Mouse (Mus musculus): ENCODE measurements at regions not wholly inside any gene's neighbourhood (a gene's known extent, or its start where the extent isn't known, plus 50 kb on each side); places are given as distances from the start of the nearest gene placed in this dataset.

DNA sequence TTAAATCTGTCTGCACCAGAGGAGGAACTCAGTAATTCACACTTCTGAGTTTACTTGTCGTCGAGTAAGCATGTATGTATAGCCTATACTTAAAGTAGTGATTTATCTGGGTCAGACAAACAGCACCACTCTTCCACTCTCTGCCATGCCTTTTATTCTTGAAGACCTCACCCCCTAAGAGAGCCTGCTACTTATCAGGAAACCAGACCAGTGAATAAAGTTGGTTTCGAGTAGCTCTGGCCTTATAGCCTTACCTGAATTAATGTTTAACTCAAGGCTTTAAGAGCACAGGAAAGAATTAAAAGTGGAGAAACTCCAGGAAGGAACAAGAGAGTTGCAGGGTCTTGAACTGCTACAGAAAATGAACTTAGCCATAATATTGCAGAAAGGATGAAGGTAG, 398.1 kb downstream of the Lmo4 start:
- no peak for DNase-seq (ENCODE audit: low spot score)

DNA sequence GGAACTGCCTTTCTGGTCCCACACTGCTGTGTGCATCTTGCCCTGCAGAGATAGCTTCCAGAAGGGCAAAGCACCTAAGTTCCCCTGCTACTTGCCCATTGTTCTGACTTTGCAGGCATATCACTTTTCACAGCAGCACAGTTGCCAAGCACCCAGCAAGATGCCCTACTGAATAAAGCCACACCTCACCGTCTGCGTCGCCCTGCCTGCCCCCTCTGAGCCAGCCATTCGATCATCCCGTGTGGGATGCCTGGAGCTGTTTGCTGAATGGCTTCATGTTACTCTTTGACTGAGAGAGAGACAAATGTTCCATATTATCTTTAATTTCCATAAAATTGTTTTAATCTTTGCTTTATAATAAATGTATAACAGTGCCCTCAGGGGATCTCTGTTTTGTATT, 407.2 kb downstream of the Lmo4 start:
- DNase-seq (ENCODE audit: low spot score) = no peak

DNA sequence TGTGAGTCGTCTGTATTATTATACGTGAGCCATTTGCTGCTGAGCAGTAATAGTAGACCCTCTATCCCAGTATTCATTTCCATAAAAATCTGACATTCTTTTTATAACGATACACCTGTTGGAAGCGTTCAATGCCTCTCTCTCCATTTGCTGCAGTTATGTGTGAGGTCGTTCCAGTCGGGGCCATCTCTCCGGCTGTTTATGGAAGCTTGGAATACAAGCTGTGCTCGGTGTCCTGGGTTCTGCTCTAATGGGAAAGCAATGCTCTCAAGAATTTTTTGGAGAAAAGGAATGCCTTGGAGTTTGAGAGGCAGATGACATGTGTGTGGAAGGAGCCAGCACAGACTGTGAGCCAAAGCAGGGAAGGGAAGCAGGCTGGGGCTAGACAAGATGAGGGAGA, 414.1 kb downstream of the Lmo4 start:
- DNase-seq (ENCODE audit: low spot score) = no peak

DNA sequence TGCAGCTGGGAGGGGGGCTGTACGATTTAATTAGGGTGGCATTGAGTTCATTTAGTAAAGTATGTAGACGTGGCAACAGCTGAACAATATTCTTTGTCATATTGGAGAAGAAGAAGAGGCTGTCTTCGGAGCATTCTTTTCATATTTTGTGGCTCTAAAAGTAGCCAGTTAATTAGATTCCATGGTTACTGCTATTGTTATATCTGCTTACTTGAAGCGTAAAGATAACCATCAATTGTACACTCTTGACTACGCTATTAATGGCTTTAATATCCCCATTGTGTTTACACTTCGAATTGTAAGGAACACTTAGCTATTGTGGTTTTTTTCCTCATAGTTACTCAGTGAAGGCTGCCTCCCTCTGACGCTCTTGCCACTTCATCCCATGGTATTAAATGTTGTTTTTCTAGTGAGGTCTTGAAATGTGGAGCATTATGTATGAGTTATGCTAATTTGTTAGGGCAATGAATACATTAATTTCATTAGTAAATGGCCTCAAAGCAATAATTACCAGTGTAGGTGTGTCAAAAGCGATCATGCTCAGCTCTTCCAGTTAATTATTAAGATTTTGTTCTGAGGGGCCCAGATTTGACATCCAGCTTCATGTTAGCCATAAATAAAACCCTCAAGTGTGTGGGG, 415.0 kb downstream of the Lmo4 start:
- DNase-seq (ENCODE audit: low spot score) = no peak

DNA sequence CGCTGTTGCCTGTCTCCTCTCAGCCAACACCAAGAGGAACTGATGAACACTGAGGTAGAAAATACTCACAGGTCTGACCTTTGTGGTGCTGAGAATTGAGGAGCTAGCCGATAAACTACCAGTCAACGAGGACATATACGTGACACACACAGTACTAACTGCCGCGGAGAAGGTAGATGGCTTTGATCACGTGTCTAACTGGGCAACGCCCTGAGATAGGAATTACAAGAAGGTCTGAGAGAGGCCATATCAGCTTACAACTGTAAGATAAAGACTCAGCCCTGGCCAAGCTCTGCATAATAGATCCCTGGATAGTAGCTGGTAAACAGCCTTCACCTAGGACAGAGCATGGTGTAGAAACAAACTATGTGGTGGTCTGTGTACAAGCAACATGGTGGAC, 418.1 kb downstream of the Lmo4 start:
- no peak for DNase-seq (ENCODE audit: low spot score)

DNA sequence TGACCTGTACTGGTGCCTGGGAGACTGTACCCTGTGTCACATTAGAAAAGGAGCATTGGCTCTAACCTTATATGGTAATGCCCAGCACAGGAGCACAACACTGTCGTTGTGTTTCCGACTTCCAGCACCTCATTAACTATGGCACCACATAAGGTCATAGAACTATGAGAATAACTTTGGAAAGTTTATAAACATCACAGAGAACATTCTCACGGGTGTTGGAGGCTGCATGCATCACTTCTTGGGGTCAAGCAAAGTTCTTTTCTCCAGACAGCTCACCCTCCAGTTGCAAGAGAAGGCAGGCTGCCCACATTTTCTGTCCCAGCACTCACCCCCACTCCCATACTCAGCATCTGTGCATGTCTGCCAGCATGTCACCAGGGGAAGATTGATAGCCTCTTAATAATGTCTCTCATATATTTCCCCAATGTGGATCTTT, 420.6 kb downstream of the Lmo4 start:
- no peak for DNase-seq (ENCODE audit: low spot score)

DNA sequence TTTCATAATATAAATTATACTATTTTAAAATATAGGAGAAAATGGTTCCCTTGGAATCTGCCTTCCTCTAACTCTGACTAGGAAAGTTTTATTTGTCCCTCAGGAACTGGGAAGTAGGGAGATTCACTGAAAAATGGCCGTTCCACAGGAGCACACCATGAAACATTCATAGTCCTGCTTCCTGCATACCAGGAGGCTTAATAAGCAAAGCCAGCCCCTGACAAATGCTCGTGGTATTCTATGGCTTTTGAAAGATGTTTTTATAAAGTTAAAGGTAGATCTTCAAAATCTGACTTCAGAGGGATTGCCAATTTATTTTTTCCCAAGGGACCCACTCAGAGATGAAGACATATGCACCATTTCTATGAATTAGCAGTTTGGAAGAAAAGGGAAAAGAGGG, 426.9 kb downstream of the Lmo4 start:
- DNase-seq (ENCODE audit: low spot score) = no peak

DNA sequence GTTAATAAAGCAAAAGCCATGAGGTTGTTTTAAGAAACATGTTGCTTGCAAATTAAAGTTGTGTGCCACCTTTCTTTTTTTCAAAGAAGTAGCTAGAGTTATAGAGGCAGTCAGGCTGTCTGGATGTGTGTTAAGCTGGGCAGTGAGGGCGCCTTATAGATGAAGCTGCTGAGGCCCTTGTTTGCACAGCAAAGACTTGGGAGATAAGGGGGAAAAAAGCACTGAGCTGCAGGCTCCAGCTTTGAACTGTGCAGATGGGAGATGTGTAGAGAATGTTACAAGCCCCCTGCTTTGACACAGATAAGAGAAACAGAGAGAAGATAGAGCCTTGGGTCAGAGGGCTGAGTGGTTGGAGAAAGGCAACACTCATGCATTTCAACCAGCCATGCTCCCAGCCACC, 445.7 kb downstream of the Lmo4 start:
- DNase-seq (ENCODE audit: low spot score) = no peak

DNA sequence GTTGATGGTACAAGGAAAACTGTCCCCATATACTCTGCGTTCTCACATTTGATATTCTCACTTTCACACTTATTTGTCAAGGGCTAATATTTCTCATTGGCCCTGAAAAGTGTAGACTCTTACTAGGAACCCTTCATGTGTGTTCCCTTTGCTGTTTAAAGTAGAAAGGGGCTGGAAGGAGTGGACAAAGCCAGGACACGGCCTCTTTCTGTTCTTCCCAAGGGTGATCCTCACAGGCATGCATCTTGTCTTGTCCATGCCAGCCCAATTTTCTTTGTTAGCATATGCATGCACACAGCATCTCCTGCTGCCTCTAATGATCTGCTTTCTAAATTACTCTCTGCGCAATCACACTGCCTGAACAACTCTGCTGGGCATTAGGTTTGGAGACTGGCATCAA, 451.8 kb downstream of the Lmo4 start:
- DNase-seq (ENCODE audit: low spot score) = no peak

DNA sequence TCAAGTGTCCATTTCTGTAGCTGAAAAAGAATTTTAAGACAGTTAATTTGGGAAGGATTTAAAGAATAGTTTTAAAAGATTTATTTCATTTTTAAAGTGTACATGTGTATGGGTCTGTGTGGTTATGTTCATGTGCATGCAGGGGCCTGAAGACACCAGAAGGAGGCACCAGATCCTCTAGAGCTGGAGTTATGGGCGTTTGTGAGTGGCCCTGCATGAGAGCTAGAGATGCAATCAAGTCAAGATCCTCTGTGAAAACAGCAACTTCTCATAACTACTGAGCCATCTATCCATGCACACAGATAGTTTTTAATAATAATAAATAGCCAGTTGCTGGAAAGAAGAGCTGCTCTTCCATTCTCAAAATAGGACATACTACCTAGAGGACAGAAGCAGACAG, 452.4 kb downstream of the Lmo4 start:
- no peak for DNase-seq (ENCODE audit: low spot score)

DNA sequence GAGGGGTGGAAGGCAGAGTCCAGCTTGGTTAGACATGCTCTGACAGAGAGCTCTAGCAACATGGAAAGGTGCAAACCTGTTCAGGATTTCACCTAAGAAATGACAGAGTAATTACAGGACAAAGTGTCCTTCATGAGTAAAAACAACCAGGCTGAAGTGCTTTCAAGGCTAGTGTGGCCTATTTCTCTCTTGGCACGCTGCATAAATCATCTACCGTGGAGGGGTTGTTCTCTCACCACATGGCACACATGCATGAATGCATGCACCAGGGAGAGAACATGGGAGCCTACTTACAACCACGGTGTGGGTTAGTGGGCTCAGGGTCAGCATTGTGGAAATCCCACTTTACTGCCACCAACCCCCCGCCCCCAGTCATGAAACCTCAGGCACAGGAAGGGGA, 454.9 kb downstream of the Lmo4 start:
- no peak for DNase-seq (ENCODE audit: low spot score)

DNA sequence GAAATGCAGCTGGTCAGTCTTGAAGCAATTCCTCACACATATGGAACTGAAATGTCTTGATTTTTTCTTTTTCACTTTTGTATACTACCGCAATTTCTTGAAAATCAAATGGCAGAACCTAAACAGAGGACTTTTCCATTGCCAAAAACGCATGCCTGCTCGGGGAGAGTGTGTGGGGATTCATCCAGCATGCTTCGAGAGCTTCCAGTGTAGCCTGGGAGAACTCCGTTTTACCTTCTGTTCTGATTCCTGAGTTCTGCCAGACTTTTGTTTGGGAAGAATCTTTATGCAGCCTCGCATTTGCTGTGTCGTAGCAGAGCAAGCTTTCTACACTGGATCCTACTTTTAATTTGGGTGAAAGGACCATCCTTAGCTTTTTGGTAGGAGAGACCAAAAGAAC, 461.4 kb downstream of the Lmo4 start:
- no peak for DNase-seq (ENCODE audit: low spot score)

DNA sequence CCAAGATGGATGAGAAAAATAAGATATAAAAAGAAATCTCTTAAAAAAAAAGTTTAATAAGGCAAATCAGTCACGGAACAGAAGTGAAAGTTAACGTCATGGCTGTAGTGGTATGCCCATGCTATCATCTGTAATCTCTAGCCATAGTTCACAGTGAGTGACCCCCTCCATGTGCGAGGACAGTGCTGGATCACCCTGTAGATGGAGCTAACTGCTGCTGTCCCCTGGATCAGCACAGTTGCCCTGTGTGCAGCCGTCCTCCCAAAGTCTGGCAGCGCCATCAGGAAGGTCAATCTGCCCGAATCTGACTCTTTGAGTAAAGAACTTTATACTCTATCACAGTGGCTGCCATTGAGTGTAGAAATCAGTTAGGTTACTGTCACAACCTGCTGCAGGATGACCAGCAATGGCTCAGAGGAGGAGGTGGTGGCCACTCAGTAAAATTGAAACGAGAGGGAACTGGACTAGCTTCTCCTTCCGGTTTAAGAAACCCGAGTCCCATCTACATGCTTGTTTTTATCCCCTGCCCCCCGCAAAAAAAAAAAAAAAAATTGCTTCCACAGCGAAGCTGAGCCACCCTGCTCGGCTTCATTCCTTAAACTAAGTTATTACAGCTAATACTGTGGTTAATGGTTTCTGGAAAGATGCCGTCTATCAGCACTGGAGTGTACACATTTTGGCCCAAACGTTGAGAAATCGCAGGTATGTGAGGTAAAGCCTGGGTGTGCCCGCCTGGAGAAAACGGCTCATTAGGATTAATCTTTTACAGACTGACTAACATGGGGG, 462.0 kb downstream of the Lmo4 start:
- DNase-seq (ENCODE audit: low spot score) = no peak

DNA sequence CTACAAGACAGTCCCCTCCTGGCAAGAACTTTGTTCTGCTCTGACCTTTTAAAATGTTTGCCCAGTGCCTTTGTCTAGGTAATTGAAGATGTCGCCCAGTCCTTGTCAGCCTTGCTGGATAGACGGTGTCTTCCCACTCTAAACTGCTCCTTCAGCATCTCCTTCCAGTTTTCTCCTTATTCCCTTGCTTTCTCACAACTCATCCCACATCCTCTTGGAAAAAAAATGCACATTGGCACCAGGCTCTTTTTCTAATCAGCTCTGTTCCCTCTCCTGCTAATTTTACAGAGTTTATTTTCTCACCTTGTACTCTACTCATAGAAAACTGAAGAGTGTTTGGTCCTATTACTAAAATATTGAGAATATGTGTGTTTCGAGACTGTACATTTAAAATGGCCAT, 466.3 kb downstream of the Lmo4 start:
- DNase-seq (ENCODE audit: low spot score) = no peak

DNA sequence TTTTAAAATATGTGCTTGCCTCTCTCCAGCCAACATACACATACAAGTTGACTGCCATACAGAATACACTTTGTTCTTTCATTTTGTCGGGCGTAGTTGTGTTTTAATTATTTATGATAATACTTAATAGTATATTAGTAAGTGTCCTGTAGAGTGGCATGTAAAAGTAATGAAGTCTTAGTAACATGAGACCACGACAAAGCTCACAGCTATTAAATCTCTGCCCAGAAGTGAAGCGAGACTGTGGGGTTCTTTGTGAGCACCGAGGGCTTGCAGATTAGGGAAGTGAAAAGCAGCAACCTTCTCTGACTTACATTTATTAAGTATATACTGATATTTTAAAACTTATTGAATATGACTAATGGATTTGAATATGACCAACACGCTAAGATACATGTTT, 467.2 kb downstream of the Lmo4 start:
- no peak for DNase-seq (ENCODE audit: low spot score)

DNA sequence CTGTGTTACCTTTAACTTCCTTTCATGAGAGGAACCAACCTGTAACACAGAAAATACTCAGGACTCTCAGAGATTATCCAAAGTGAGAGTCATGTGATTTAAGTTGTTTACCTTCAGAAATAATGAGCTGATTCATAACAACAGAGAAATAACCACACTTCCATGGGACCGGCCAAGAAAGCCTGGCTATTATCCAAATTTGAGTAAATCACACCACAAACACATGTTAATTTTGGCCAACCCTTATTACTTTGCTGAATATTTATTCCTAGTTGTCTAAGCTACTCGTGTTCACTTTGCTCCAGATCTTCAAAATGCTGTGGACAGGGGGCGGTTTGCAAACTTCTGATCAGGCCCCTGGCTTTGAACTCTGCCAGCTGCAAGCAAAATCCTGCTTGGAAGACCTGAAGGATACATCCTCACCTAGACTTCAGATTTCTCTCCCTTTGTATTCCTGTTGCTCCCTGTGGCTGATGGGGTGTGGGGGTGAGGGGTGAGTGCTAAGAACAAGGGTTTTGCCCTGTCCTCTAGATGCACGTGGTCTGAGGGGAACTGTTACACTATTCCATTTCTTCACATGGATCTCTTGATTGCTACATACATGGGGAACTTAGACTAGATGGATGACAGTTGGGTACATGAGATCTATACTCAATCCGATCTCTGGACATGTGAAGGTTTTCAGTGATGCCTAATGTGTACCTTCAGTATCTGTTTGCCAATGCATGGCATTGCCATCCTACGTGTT, 468.2 kb downstream of the Lmo4 start:
- no peak for DNase-seq (ENCODE audit: low spot score)

DNA sequence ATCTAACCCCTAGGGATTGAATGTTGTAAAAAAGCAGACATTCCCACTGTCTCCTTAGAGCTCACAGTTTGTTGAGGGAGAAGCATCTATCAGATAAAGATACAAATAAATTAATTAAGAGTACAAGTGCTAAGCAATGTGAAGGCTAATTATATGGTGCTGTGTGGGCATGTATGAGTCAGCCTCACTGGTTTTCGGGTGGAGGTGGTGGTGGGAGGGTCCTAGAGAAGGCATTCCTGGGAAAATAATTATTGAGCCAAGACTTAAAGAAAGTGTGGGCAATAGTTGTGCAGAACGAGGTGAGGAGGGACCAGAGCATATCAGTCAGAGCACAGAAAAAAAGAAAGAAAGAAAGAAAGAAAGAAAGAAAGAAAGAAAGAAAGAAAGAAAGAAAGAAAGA, 470.2 kb downstream of the Lmo4 start:
- DNase-seq (ENCODE audit: low spot score) = no peak

DNA sequence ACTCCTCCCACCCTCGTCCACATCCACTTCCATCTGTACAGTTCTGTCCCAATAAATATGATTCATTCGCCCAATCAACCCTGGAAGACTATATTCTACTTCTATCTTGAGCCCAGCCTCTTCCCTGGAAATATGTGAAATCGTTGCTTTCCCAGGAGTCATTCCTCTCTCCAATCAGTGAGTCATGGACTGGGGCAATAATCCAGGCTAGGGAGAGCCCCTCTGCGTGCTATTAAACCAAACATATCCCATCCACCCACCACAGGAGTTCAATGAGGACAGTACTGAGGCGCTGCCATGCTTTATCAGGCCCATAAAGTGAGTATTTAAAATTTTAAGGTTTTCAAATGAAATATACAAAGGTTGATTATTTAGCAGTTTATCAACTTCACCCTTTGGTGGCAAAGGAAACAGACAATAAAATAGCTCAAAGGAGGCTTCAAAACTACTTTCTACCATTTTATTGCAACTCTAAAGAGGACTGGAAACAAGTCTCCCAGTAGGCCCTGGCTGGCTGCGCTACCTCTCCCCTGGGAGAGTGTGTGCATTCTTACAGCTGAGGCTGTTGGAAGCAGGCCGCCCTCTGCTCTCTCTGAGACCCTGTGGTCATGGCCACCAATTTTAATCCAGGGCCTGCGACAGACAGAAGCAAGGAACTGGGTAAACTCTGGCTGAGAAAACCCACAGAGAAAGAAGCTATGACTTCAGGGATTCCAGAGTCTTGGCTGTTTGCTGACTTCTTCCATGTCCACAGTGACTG, 471.9 kb downstream of the Lmo4 start:
- DNase-seq (ENCODE audit: low spot score) = no peak

DNA sequence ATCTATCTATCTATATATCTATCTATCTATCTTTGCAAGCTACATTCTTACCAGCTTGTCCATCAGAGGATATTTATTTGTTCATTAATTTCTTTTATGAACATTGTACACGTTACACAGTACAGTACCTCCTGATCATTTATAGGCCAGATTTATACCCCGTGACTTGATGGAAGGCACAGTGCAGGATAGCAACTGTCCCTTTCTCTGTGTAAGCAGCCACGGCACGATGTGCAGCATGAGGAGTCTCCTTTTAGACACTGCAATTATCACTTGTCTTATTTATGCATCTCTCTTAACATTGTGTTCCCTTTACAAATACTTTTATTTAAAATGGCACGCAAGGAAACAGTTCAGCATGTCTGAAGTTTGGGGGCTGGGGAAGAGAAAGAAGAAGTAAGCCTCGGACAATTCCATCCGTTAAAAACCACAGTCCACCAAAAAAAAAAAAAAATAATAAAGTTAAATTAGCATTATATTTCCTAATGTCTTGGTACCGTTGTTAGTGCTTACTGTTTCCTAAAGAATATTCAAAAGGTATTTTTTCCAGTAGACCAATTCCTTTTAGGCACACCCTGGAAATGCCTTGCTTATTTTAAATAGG, 475.4 kb downstream of the Lmo4 start:
- DNase-seq (ENCODE audit: low spot score) = no peak

DNA sequence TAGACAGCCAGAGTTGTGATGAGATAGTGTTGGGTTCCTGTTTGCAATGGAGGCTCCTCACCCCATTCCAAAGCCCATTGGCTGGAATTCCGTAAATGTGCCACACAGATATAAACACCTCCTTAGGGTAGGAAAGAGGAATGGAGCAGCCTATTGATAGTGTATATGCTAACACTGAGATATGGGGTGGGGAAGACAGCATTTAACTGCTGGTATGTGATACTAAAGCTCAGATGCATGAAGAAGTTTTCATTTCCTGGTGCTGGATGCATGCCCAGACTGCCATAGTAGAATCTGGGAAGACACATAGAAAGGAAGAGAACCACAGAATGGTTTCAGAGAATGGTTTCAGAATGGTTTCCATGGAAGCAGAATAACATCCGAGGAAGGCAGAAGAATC, 482.4 kb downstream of the Lmo4 start:
- DNase-seq (ENCODE audit: low spot score) = no peak

DNA sequence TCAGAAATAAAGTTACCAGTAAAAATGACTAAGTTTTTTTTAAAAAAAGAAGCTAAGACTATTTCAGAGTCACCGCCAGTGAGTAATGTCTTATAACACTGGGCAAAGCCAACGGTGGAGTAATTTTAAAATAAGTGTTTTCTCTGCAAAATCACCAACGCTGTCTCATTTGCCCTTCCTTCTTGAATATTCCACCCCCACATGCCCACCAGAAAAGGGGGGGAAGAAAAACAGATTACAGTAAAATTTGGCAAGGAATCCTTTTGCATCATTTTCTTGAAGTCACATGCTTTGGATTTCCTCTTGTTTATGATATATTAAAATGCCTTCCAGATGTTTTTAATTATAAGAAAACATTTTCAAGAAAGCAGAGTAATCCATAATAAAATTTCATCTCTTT, 482.9 kb downstream of the Lmo4 start:
- no peak for DNase-seq (ENCODE audit: low spot score)

DNA sequence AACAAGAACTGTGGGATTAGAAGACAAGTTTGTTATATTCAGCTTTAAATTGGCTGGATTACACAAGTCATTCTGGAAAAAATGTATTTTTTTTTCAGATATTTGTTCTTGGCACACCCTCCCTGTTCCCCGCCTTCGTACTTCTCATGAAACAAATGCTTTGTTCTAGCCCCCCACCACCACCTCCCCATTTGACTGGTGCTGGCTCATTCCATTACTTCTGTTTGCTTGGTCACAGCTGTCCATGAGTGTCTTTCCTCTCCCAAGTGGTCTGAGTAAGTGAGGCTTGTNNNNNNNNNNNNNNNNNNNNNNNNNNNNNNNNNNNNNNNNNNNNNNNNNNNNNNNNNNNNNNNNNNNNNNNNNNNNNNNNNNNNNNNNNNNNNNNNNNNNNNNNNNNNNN, 491.8 kb downstream of the Lmo4 start:
- no peak for DNase-seq (ENCODE audit: low spot score)
